Mouse (Mus musculus) spleen, adult 12 weeks (tissue): Measurements from ENCODE around the gene Dlg2.

ENCODE experiments used
- DNase-seq: peaks from one replicate; pipeline ENCODE4 v3.0.0; 2022; ENCODE audit warnings: low spot score

The Dlg2 gene

DNA sequence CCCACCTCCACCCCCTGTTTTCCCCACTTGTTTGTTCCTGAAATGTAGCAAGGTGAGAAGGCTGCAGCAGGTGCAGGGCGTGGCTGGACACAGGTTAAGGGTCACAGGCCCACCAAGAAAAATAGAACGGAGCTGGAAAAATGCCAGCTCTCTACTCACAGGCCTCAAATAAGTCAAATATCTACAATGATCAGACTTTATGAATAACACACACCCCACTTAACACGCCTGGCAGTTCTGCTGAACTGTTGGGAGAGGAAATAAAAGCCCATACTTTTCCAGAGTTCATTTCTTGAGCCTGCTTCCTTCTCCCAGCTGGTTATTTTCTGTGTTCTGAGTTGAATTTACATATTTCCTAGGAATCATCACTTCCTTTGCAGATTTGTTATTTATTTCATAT is 967.4 kb downstream of the Dlg2 start:
- no peak for DNase-seq

DNA sequence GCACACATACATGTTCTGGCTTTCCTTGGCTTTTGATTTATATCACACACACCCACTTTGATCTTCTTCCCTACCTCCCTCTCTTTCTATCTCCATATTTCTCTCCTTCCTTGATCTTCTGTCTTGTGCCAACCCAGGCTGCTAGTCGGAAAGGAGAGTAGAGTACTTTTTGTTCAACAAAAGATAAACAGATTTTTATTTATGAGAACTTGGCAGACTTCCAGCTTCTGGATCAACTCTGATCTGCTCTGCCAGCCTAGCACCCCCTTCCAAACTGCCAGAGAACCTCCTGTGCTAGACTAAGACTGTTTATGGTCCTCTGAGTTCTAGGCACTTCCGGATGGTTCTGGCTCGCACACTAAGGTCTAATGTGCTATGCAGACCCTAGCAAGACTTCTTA is 968.3 kb downstream of the Dlg2 start:
- DNase-seq: no peak

DNA sequence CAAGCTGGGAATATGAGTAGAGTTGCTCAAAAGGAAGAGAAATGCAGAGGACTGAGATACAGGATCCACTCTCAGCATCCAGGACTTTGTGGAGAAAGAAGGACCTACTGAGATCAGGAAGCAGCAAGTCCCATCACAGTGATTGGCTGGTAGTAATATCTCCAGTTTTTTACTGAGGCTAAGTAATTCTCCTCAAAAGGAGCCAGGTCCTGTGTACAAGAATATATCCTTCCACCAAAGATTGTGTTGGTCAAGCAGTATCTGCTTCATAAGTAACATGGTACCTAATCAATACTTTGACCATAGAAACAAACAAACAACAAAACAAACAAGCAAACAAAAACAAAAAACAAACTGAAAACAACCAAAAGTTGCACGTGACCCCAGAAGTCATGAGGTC is 980.3 kb downstream of the Dlg2 start:
- no peak for DNase-seq

DNA sequence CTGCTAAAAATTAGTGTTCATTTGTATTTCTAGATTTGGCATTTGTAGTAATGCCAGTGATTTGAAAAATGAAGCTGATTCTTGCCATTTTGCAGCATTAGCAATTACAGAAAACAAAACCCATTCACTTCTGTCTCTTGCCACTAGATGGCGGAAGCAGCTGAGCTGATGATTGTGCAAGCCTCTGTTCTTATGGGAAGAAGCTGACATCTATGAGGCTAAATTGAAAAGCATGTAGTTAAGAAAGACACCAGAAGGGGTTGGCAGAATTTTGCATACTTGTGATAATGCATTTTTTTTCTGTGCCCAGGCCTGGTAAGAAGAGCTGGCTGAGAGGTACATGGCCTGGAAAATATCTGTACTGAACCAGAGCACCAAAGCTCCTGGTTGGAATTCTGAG is 980.7 kb downstream of the Dlg2 start:
- no peak for DNase-seq

DNA sequence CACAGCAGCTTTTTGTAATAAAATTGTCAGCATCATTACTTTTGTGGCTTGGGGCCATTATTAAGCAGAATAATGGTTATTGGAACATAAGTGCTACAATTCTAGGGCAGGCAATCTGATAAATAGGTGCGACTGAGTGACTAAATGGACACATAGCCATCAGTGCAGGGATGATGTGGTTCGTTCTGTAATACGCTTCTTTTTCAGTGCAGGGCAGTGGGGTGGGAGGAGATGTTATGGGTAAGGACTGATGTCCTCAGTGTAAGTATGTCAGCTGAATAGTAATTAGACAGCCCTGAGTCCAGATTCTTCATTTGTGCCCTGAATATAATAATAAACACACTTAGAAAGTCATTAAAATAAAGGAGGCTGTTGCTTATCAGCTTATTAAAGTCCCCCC is 984.9 kb downstream of the Dlg2 start:
- no peak for DNase-seq

DNA sequence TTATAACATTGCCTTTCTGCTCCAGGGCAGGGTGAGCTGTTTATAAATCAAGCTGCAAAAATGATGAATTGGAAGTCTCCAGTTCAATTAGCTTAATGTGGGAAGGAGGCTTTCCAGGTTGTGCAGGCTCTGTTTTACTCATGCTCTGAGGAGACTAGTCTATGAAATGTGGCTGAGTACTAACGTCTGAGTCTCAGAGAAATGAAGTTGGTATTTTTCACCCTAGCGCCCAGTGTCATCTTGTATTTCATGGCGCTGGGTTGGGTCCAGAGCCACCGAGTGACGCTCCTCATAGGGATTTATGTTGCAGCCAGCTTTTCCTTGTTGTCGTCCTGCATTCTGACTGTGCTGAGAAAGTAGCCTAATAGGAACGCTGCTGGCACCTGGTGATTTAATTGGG is 986.8 kb downstream of the Dlg2 start:
- no peak for DNase-seq

DNA sequence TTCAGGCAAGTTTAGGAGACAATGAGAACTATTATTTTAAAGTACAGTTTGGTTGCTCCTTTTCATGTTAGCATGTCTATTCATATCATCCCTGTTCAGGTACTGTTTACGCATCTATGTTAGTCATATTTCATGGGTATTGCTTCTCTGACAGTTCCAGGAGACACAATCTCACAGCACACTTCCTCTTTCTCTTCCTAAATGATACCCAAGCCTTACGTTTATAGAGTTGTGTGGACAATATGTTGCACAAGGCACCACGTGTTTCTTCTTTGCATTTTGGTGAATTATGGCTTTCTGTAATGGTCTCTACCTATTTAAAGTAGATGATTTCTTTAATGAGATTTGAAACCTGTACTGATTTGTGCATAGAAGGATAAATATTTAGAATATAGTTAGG is 990.6 kb downstream of the Dlg2 start:
- no peak for DNase-seq

DNA sequence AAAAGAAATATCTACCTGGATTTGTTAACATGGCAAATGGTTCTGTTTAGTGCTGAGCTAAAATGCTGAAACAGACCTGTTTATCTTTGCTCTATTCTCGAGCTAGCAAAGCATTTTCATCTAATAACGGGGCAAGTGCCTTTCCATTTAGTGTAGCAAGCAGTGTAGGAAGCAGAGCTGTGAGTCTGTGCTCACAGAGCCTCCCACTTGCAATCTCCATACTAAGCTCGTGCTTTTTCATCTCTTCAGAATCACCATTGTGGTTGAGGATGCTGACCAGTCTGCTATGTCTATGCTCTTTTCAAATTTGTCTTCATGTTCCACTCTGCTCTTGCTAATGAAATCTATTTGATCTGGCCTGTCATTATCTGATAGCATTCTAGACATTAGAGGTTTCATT is 1002.7 kb downstream of the Dlg2 start:
- DNase-seq: no peak

DNA sequence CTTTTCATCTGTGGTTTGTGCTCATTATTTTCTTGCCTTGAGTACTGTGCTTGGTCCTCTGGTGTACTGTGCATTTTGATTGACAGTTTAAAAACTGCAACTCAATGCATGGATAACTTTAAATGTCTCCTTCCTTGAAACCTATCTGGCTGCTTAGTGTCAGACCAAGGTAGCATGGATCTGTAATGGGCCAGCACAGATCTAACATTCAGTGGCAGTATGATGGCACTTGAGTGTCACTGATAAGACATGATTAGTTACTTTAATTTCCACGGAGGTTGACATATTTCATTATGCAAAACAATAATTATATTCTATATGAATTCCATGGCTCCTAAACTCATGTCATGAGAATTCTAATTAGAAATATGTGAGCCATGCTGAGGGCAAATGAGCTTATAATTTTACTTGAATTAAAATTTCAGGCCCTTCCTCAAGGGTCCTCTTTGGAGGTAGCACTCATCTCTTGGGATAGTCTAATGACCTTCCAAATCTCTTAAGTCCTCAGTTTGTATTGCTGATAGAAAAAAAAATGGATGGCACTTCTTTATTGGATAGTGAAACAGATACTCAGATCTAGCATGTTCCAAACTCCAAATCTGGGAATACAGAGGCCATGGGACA is 1005.2 kb downstream of the Dlg2 start:
- DNase-seq: no peak

DNA sequence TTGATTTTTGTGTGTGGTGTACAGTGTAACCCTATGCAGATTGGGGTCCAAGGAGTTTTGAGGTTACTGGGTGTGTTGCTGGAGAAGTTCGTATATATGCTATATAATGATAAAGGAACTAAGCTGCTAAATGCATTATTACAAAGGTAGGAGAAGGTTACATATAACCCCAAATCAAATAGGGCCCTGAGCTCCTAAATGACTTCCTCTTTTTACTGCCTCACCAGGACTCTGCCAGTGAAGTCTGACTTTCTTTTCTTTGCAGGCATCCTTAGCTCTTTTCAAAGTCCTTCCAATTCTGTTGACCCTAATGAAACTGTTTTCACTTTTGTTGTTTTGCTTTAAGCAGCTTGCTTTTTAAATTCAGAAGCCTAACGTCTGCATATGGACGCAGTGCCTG is 1016.8 kb downstream of the Dlg2 start:
- DNase-seq: no peak

DNA sequence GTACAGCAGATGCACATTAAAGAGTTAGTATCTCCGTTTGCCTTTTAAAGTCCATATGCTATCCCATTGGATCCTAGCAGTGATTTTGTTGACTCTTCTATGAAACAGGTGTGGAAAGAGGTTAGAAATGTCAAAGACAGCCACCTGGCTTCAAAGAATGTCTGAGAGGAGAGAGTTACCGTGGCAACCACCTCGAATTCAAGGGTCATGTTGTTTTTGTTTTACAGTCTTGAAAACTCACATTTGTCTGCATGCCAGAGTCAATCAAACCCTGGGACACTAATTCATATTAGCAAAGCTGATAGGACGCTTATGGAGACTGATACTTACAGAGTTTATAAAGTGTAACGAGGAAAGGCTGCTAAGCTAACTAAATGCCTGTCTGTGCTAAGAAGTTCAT is 1019.1 kb downstream of the Dlg2 start:
- DNase-seq: no peak

DNA sequence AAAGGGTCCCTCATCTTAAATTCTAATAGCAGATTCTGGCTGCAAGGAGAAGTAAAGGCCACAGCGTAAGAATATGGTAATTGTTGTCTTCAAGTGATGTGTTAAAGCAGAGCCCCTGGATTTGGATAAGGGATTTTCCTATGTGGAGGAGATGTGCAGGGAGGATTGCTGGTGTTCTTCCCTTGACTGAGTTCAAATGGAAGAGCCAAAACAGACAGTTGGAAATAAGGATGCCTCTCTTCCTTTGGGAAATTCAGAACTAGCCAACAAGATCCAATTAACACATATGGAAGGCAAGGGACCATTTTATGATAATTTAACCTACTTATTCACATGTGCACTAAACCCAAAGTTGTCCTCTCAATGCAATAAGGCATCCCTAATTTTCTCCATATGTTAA is 1034.6 kb downstream of the Dlg2 start:
- no peak for DNase-seq

DNA sequence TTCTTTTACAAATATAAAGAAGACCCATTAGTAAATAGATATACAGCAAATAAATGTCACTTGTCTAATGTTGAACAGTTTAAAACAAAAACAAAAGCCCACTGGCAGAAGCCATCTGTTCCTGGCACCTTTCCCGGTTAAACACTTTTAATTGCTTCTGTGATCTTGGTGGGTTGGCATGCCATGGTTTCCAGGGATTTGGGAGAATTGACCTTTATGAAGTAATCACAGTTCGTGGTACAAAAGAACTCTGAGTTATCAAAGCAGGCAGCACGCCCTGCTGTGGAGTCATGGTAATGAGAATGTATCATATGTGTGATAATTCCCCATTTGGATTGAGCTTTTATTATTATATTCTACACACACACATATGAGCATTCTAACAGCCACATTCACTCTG is 1038.0 kb downstream of the Dlg2 start:
- no peak for DNase-seq

DNA sequence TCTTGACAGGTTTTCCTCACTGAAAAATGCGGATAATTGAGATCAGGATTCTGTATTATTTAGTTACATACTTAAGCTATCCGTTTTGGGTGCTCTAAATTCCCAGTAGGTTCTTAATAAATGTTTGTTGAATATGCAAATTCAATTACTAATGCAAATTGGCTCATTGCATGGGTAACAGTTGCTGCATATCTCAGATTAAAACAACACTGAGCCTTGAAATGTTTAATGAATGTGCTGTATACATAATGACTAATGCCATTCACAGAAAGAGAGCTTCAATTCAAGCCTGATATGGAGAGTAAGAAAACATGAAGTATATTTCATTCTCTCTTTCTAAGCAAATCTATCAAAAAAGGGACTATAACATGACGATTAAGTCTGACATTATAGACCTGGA is 1039.8 kb downstream of the Dlg2 start:
- no peak for DNase-seq

DNA sequence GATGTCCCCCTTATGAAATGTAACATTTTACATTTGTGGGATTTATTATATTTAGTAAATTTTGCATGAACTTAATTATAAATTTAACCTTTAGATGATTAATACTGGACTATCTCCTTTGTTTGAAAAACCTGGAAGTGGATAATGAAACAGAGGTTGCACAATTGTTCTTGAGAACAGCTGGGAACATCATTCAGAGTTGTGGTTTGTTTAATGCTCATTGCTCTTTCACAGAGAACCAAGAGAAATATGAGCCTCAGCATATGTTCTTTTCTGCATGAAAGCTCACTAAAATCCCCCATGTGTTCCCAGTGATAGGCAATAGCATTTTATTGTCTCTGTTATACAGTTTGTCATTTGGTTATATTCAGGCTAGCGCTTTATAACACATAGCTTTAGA is 1049.4 kb downstream of the Dlg2 start:
- DNase-seq: no peak

DNA sequence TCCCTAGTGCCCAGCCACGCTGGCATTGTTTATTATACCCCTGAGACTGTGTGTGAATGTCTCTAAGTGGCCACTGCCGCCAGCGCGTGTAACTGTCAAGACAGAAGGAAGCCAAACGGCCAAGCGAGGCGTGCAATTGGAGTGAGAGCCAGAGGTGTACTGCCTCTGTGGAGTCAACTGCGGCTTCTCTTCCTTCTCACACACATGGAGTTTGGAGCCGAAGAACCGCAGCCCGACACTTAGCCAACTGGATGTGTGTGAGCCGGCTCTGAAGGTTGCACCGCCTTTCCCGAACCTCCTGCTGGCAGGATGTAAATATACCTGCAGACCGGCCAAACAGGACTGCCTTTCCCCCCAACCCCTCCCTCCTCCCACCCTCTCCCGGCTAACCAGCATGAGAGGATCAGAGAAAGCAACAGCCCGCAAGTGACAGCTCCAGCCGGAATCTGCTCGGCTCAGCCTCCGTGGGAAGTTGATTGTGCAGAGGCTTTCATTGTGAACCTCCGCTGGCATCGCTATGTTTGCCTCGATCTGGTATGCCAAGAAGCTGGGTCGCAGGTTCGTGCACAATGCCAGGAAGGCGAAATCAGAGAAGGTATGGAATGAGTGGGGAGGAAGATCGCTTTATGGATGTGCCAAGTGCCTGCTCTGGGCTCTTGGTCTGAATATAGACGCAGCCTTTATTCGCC is 1066.3 kb downstream of the Dlg2 start:
- no peak for DNase-seq

DNA sequence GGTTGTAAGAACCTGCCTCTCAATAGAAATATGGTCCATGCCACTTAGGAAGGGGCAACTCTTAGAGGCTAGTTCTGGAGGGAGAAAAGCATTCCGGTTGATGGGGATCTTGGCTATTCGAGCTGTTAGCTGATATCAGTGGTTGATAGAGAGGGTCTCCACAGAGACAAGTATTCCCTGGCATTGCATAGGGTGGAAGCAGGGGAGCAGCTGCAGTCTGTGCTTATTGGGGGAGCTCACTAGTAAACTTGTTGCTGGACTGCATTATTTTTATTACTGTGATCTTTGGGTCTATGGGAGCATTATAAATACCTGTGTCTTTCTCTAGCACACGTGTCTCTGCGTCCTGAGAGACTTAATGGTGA is 1066.8 kb downstream of the Dlg2 start:
- no peak for DNase-seq

DNA sequence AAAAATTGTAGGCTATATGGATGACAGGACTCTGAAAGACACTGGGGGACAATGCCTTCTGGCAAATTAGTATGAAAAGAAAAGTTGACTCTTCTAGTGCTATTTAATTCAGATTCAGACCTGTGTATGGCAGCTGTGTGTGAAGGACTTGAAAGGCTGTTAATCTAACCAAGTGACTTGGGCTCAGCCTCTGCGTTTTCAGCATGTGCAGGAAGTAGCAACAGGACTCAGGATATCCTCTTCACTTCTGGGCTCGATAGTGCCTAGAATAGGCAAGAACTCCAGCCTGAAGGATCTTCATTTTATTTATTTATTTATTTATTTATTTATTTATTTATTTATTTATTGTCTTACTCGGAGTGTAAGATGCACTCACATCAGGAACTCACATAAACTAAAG is 1068.1 kb downstream of the Dlg2 start:
- DNase-seq: no peak

DNA sequence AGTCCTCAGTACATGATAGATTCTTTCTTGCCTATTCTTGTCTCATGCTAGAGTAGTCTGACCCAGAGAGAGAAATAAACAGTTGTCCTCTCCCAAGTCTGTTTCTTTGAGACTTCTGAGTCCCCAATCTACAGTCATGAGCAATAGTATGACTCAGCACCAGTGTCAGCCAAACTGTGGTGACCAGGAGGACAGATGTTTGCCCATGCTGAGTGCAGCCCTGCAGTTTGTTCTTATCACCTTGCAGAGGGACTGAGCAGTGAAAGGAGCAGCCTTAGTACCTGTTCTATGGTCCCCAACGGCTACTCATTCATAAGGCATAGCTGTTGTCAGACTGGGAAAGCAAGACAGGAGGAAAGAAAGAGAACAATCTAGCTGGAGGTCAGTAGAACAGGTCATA is 1072.3 kb downstream of the Dlg2 start:
- no peak for DNase-seq

DNA sequence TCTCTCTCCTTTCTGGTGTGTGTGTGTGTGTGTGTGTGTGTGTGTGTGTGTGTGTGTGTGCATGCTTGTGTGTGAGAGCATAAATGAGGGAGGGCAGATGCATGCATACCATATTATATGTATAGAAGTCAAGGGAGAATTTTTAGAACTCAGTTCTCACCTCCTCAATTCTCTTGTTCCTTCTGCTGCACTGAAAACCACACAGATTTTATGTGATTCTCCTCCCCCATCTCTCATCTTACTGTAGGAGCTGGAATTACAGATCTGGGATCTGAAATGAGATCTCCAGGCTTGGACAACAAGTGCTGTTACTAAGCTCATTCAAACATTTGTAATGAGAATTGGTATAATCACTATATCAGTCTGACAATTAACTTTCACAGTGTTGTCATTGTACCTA is 1081.1 kb downstream of the Dlg2 start:
- DNase-seq: no peak

DNA sequence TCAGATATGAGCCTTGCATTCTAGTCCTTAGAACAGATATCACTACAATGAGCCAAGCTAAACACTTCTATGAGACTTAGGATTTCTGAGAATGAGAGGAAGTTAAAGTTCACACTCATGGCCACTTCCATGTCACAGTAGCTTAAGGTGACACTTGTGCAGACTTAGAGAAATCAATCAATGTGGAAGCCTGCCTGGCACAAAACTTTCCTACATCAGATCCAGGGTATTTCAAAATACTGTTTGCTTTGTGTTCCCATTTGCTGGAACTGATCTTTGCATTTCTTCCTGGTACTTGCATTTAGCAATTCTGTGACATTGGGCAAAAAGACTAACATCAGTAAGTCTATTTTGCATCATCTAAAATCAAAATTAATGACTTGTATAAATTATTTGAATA is 1091.0 kb downstream of the Dlg2 start:
- no peak for DNase-seq

DNA sequence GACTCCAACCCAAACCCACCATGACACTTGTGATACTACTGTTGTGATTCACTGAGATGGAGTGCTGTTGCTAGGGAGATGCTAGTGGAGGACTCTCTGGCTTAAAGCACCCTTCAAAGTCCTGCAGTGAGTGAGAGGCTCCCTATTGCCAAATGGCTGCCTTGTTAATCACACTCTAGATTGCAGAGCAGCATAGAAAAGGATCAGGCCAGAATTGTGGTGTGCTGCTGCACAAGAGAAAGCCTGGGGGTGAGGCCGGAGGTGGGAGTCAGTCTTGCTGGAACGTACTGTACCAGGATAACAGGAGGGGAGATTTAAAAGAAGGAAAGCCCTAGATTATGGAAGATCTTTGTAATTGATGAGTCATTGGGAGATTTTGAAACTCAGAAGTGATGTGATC is 1094.5 kb downstream of the Dlg2 start:
- no peak for DNase-seq

DNA sequence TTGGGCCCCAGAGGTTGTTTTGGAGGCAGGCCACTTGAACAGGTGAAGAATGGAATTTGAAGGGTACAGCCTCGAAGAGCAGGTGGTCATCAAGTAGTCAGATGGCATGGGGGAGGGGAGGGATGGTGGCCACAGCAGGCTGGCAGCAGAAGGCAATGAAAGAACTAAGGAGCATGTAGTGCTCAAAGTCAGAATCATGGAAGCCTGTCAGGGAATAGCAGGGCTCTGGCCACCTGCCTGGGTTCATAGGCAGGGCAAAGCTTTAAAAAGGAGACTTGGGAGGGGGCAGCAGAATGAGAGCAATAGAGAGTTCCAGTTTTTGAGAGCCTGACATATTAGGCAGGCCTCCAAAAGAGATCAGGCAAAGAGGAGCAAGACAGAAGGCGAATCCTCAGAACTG is 1096.2 kb downstream of the Dlg2 start:
- no peak for DNase-seq

DNA sequence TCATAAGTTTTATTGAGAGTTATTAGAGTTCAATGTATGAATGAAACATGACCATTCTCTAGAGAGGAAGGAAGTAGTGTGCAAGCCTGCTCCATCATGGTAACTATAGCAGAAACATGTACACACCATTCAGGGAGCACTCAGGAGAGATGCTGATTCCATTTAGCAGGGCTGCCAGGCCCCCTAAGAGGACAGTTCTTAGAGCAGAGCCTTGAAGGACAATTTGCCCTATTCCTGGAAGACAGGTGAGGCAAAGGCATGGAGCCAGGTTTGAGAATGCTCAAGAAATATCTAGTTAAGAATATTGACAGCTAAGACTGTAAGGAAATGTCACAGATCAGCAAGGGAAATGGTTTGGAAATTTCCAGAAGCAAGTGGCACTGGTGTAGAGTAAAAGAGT is 1096.8 kb downstream of the Dlg2 start:
- DNase-seq: no peak

DNA sequence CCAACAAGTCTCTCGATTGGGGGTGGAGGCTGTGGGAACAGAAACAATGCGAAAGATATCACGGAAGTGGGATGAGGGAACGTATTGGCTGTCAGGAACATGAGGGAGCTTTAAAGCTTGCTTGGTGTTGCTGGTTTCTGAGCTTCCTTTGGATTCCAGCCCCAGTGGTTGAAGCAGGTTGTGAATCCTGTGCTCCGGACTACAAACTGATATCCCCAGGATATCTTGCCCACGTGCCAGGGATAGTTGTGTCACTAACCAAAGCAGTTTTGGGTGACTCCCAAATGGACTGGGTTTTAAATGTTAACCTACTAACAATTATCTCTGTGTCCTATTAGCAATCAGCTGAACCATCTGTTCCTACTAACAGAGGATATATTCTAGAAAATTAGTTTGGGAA is 1099.7 kb downstream of the Dlg2 start:
- DNase-seq: no peak
